Mouse (Mus musculus) midbrain, embryonic 15.5 days (tissue): ENCODE results near the gene Cd47. TPM values are rescaled to one million over a fixed set of nuclear protein-coding genes. Genes with fewer than 3 reads are reported as not detected.

ENCODE experiments used
- ATAC-seq: fragments of 200-750 bp; cut with Nextera tagmentation; replicated peaks from 2 replicates; pipeline ENCODE4 v1.8.0; 2017; ENCODE audit warnings: moderate TSS enrichment
- H3K27ac ChIP-seq: fragments of 300-500 bp; sonication (generic); 2 replicates; pipeline ENCODE4 v1.5.1; 2015; ENCODE audit warnings: mild to moderate bottlenecking, inconsistent platforms
- H3K27me3 ChIP-seq: fragments of 300-500 bp; sonication (generic); replicated peaks from 2 replicates; pipeline ENCODE4 v1.6.1; 2015; ENCODE audit warnings: inconsistent platforms
- H3K36me3 ChIP-seq: fragments of 300-500 bp; sonication (generic); replicated peaks from 2 replicates; pipeline ENCODE4 v1.6.1; 2015; ENCODE audit warnings: inconsistent platforms
- H3K4me1 ChIP-seq: fragments of 300-500 bp; sonication (generic); 2 replicates; pipeline ENCODE4 v1.6.1; 2015; ENCODE audit warnings: inconsistent platforms
- H3K4me2 ChIP-seq: fragments of 300-500 bp; sonication (generic); 2 replicates; pipeline ENCODE4 v1.6.1; 2015; ENCODE audit warnings: inconsistent platforms, mild to moderate bottlenecking, moderate library complexity
- H3K4me3 ChIP-seq: fragments of 300-500 bp; sonication (generic); 2 replicates; pipeline ENCODE4 v1.5.1; 2015; ENCODE audit warnings: mild to moderate bottlenecking, inconsistent platforms
- H3K9ac ChIP-seq: fragments of 300-500 bp; sonication (generic); 2 replicates; pipeline ENCODE4 v1.6.1; 2015; ENCODE audit warnings: mild to moderate bottlenecking, inconsistent platforms
- H3K9me3 ChIP-seq: fragments of 300-500 bp; sonication (generic); 2 replicates; pipeline ENCODE4 v1.6.1; 2016; ENCODE audit warnings: inconsistent platforms
- WGBS: fragments of 180-500 bp; shearing (Covaris S2); methylation state at CpG from one replicate; pipeline ENCODE4 v1.1.7; 2015; ENCODE audit warnings: mixed read lengths; 5-methylcytosine and 5-hydroxymethylcytosine counted together
- polyA plus RNA-seq: library from polyadenylated mRNA; unstranded; fragments of >200 nt; fragmentation: Nextera tagmentation; extraction: Ambion mirVana; gene quantifications from 2 replicates; pipeline ENCODE4 v1.2.1, GENCODE M21; 2015

Cd47 gene
- polyA plus RNA-seq, 1 experiment from 2014 or later = 134 TPM

DNA sequence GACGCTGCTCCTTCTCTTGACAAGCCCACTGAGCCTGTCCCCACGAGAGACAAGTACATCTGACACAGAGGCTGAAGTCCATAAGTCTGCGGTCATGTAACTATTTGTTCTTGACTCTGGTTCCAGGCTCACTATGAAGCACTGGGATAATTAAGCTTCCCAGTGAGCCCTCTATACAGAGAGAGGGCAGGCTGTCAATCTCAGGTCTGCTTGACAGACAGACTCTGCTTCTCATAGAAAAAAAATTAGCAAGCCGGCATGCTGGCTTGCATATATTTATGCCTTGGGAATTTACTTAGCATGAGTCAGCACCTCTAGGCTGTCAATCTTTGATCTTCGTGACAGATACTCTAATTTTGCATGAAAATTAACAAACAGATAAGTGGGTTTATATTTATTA lies 136.5 kb downstream of the Cd47 start:
- ATAC-seq = peak; percentile 69
- H3K27me3 ChIP-seq = no peaks in the 10 kb centered on the region
- H3K9me3 ChIP-seq = no peaks in the 10 kb centered on the region
- WGBS = 28% methylated on average over 5 of the region's 5 CpGs
- H3K4me3 ChIP-seq = no peak overlapping the region
- peaks cover 10% of the 10 kb centered on the region; the same call in 1 of the 2 replicates for H3K4me1 ChIP-seq
- H3K9ac ChIP-seq = no peak overlapping the region
- H3K4me2 ChIP-seq = no peak overlapping the region
- H3K27ac ChIP-seq = no peak overlapping the region
- no peaks in the 10 kb centered on the region for H3K36me3 ChIP-seq

DNA sequence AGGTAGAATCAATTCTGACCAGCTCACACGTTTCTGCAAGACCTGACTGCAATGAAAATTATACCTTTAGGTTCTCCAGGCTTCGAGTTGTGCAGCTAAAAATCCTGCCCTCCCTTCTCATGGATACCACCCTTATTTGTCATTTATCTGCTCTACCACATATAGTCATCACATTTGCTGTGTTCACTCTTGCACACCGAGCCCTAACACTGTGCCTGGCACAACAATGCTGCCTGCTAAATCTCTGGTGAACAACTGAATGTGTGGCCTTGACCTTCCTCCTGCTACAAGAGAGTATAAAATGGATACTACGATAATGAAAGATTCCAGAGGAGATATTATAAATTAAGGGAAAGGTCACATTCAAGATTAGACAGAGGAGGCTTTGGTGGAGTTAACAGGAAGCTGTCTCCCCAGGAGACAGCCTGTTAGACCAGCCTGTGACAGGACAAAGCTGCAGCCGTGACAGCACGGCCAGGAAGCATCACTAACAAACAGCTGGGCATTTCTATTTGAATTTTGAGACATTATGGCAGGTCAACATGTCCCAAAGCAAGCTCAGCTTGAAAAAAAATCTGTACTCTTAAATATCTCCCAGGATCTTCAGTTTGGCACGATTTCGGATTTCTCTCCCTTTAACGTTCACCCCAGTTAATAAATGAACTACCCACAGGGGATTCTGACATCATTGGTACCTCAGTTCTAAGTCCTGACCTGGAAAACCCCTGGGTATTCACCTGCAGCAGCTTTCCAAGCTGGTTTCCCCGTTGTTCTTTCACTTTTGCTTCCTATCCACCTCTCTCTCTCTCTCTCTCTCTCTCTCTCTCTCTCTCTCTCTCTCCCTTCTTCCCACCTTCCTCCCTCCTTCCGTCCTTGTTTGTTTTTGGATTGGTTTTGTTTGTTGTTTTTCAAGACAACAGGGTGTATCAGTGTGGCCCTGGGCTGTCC lies 137.2 kb downstream of the Cd47 start:
- Histone ChIP-seq H3K4me2 (no peak overlapping the region), H3K27ac (no peak overlapping the region)

DNA sequence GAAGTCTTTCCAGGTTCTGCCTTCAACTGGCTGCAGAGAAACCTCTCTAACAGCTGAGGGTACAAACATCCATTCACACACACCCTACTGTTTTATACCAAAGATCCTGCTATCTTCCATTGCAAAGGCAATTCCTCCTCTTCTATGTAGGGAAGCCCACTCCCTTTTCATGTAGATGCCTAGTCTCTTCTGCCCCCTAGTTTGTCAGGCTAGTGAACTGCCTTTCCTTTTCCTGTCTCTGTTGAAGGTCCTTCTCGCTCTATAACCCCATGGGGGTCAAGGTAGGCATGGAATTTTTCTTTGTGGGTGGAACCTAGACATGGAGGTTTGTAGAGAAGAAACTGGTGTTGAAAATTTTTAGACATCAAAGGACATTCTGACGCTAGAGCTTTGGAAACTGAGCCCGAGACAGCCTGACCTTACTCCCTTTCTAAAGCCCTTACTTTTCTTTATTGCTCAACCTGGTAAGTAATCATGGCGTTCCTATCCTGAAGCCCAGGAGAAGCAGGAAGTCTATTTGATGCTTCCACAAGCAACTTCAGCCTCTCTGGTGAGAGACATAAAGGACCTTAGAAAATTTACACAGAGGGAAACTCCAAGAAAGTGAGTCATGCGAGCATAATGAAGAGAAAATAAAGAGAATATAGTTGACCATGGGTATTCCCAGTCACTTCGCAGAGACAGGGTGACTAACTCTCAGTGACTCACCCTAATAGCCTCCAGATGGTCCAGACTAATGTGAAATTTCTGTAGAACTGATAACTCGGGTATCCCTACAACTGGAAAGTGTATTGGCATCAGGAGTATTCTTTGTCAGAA lies 138.4 kb downstream of the Cd47 start:
- Histone ChIP-seq H3K4me1 (peaks cover 10% of the 10 kb centered on the region; the same call in 1 of the 2 replicates), H3K27ac (no peak overlapping the region), H3K4me3 (no peak overlapping the region), H3K9ac (no peak overlapping the region), H3K27me3 (no peaks in the 10 kb centered on the region), H3K9me3 (no peaks in the 10 kb centered on the region), H3K4me2 (no peak overlapping the region), H3K36me3 (no peaks in the 10 kb centered on the region)
- 83% methylated on average over 7 of the region's 7 CpGs for WGBS
- no peak for ATAC-seq

More for the DNA sequence above, 137.2 kb downstream of the Cd47 start:
- Histone ChIP-seq H3K4me3 (no peak overlapping the region), H3K9me3 (no peaks in the 10 kb centered on the region), H3K27me3 (no peaks in the 10 kb centered on the region), H3K4me1 (peaks cover 10% of the 10 kb centered on the region; the same call in 1 of the 2 replicates), H3K36me3 (no peaks in the 10 kb centered on the region), H3K9ac (no peak overlapping the region)
- WGBS = 45% methylated on average over 11 of the region's 11 CpGs
- ATAC-seq = peak; percentile 67

DNA sequence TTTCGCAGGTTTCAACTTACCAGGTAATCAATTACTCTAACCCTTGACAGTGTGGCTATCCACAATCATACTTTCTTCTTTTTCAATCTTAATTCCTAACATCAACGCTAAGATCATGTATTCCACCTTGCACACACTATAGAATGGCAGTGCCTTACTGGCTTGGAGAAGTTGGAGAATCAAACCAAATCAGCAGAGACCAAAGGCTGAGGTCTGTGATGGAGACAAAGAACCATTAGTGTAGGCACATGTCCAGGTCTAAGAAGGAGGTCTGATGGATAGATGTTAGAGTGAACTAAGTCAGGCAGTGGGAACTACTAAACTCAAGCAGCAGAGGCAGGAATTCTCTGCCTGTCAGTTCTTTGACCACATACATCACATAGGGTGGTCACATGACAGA lies 139.0 kb downstream of the Cd47 start:
- ATAC-seq = no peak
- H3K9ac ChIP-seq = no peak overlapping the region
- no peaks in the 10 kb centered on the region for H3K9me3 ChIP-seq
- H3K36me3 ChIP-seq = no peaks in the 10 kb centered on the region
- no peak overlapping the region for H3K27ac ChIP-seq
- no peak overlapping the region for H3K4me2 ChIP-seq
- WGBS = 94% methylated on average over 2 of the region's 2 CpGs
- no peak overlapping the region for H3K4me3 ChIP-seq
- H3K27me3 ChIP-seq = no peaks in the 10 kb centered on the region
- H3K4me1 ChIP-seq = peaks cover 10% of the 10 kb centered on the region; the same call in 1 of the 2 replicates

DNA sequence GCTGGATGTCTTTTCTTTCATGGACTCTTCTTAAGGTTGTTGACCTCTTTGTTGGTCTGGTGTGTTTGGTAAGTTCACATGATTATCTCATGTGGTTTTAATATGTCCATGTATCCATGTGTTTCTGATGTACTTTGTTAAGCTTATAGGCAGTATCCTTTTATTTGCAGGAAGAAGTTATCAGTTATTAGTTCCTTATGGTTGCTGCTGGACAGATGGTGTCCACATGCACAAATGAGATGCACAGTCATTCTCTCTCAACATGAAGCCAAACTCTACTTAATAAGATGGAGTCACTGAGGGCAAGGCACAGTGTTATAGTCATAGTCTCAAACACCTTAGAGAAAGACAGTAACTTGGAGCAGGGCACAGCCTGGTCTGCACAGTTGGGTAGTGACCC lies 140.1 kb downstream of the Cd47 start:
- Histone ChIP-seq H3K9me3 (no peaks in the 10 kb centered on the region), H3K9ac (no peak overlapping the region), H3K36me3 (no peaks in the 10 kb centered on the region), H3K27me3 (no peaks in the 10 kb centered on the region), H3K27ac (no peak overlapping the region), H3K4me3 (no peak overlapping the region), H3K4me2 (no peak overlapping the region), H3K4me1 (peaks cover 10% of the 10 kb centered on the region; the same call in 1 of the 2 replicates)
- no peak for ATAC-seq

DNA sequence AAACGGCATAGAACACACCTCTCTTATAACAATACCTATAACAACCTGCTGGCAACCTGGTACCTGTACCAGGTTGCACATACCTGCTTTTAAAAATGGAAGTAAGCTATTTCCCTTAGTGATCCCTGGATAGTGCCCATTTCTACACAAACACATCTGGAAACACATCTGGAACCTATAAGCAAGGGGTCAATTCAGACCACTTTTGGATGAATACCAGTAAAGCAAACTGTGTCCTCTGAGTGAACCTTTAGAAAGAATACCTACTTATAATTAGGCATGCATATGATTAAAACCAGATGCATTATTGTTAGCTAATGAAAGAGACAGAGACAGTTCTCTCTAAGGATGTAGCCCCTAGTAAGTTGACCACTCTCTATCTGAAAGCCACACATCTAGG lies 140.7 kb downstream of the Cd47 start:
- Histone ChIP-seq H3K4me2 (no peak overlapping the region), H3K9me3 (no peaks in the 10 kb centered on the region), H3K9ac (no peak overlapping the region), H3K4me1 (peaks cover 10% of the 10 kb centered on the region; the same call in 1 of the 2 replicates), H3K27ac (no peak overlapping the region), H3K36me3 (no peaks in the 10 kb centered on the region), H3K4me3 (no peak overlapping the region), H3K27me3 (no peaks in the 10 kb centered on the region)
- WGBS = 86% methylated on average over 1 of the region's 1 CpGs
- no peak for ATAC-seq

DNA sequence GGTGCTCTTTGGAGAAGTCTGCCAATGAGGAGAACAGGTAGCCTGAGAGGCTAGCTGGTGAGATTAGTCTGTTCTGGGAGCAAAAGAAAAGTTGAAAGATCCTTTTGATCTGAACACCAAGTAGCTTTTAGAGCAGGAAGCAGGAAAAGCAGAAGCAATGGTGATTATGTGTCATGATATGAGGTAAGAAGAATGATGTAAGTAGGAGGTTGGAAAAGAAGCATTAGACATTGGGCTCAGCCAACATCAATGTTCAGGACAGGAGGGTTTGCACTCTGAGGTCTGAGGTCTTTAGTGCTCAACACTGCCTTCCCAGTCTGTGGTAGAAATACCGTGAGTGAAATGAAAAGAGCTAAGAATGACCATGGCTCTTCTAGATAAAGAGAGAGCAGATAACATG lies 143.4 kb downstream of the Cd47 start:
- H3K36me3 ChIP-seq = no peaks in the 10 kb centered on the region
- H3K4me2 ChIP-seq = no peak overlapping the region
- H3K9me3 ChIP-seq = no peaks in the 10 kb centered on the region
- no peak overlapping the region for H3K27ac ChIP-seq
- H3K27me3 ChIP-seq = no peaks in the 10 kb centered on the region
- ATAC-seq = no peak
- no peaks in the 10 kb centered on the region for H3K4me1 ChIP-seq
- no peak overlapping the region for H3K9ac ChIP-seq
- 84% methylated on average over 1 of the region's 1 CpGs for WGBS
- H3K4me3 ChIP-seq = no peak overlapping the region

DNA sequence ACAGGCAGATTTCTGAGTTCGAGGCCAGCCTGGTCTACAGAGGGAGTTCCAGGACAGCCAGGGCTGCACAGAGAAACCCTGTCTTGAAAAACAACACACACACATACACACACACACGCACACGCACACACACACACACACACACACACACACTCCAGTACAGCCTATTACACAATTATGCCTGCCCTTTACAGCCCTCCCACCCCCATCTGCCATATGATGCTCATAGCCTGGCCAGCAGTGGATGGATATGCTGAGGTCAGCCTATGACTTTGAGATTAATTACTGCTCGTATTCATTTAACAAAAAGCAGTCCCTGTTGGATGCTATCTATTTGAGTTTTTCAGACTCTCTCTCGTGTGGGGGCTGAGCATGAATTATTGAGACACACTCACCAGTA lies 144.8 kb downstream of the Cd47 start:
- no peak overlapping the region for H3K4me2 ChIP-seq
- H3K9ac ChIP-seq = no peak overlapping the region
- WGBS = 76% methylated on average over 5 of the region's 5 CpGs
- H3K27ac ChIP-seq = no peak overlapping the region
- H3K36me3 ChIP-seq = no peaks in the 10 kb centered on the region
- no peaks in the 10 kb centered on the region for H3K9me3 ChIP-seq
- H3K4me1 ChIP-seq = no peaks in the 10 kb centered on the region
- no peaks in the 10 kb centered on the region for H3K27me3 ChIP-seq
- H3K4me3 ChIP-seq = no peak overlapping the region
- no peak for ATAC-seq

DNA sequence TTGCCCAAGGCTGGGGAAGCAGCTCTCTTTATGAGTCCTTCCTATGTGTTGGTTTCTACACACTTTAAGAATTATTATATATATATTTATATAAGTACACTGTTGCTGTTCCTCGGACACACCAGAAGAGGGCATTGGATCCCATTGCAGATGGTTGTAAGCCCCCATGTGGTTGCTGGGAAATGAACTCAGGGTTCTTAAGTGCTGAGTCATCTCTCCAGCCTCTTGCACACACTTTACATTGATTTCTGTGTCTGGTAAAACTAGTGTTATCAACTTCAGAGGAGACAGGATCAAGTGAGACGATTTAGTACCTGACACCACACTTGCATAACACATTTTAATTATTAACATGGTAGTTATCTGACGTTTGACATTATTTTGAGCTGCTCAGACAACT lies 146.7 kb downstream of the Cd47 start:
- H3K9me3 ChIP-seq = no peaks in the 10 kb centered on the region
- H3K27ac ChIP-seq = no peak overlapping the region
- WGBS = 93% methylated on average over 3 of the region's 3 CpGs
- no peaks in the 10 kb centered on the region for H3K36me3 ChIP-seq
- no peaks in the 10 kb centered on the region for H3K27me3 ChIP-seq
- H3K4me3 ChIP-seq = no peak overlapping the region
- H3K4me2 ChIP-seq = no peak overlapping the region
- ATAC-seq = no peak
- H3K4me1 ChIP-seq = no peaks in the 10 kb centered on the region
- H3K9ac ChIP-seq = no peak overlapping the region

DNA sequence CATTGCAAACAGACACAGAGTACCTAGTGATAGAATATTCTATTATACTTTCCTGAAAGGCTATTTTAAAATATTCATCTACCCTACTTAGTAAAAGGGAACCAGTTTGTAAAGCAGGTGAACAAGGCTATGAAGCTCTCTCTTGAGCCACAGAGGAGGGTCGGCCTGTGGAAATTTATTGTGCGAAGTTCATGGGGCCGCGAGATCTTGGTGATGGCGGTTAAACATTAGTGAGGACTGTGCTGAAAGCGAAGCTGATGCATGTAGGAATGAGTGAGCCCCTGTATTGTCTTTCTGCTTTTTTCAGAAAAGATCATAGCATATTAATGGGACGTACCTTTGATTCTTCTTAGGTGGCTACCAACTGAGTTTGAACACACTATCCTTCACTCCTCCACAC lies 147.3 kb downstream of the Cd47 start:
- Histone ChIP-seq H3K9ac (no peak overlapping the region), H3K4me1 (no peaks in the 10 kb centered on the region), H3K27ac (no peak overlapping the region), H3K36me3 (no peaks in the 10 kb centered on the region), H3K9me3 (no peaks in the 10 kb centered on the region), H3K4me2 (no peak overlapping the region), H3K4me3 (no peak overlapping the region), H3K27me3 (no peaks in the 10 kb centered on the region)
- WGBS = 96% methylated on average over 7 of the region's 7 CpGs
- no peak for ATAC-seq

DNA sequence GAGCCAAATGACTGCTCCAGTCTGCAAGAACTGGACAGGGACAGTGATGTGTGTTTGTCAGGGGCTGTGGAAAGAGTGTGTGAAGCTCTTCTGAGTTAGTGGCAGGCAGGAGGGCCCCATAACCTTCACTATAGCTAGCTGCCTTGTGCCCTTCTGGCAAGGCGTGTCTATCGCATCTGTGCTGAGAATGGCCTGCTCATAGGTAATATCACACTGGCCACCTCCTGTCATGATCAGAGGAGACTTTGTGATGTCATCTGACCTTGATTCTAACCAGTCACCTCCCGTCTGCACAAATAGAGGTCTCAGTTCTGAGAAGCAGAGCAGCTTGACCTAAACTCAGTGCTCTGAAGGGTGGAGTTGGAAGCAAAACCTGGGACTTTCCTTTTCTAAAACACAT lies 148.0 kb downstream of the Cd47 start:
- H3K36me3 ChIP-seq = no peaks in the 10 kb centered on the region
- 84% methylated on average over 3 of the region's 3 CpGs for WGBS
- H3K27ac ChIP-seq = no peak overlapping the region
- H3K4me2 ChIP-seq = no peak overlapping the region
- H3K4me1 ChIP-seq = no peaks in the 10 kb centered on the region
- H3K9ac ChIP-seq = no peak overlapping the region
- ATAC-seq = no peak
- no peaks in the 10 kb centered on the region for H3K9me3 ChIP-seq
- H3K27me3 ChIP-seq = no peaks in the 10 kb centered on the region
- no peak overlapping the region for H3K4me3 ChIP-seq

DNA sequence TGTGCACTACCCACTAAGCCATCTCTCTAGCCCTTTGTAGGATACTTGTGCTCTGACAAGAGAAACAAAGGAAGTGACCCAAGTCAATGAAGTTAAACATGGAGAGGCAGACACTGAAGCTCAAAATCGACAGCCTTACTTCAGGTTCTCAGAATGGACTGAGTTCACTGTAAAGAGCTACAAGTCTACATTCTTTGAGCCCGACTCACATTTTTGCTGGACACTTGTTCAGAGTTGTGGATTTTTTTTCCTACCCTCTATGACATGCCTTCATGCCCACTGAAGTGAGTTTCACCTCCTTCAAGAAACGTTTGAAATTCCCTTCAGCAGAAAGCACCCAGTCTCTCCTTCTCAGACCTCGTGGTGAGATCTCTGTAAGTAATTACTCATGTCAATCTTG lies 148.9 kb downstream of the Cd47 start:
- no peak overlapping the region for H3K9ac ChIP-seq
- H3K36me3 ChIP-seq = no peaks in the 10 kb centered on the region
- 74% methylated on average over 4 of the region's 4 CpGs for WGBS
- no peaks in the 10 kb centered on the region for H3K4me1 ChIP-seq
- no peaks in the 10 kb centered on the region for H3K9me3 ChIP-seq
- no peaks in the 10 kb centered on the region for H3K27me3 ChIP-seq
- ATAC-seq = no peak
- no peak overlapping the region for H3K27ac ChIP-seq
- H3K4me3 ChIP-seq = no peak overlapping the region
- no peak overlapping the region for H3K4me2 ChIP-seq
